Mouse (Mus musculus) urinary bladder, postnatal 4 days (tissue): Measurements from ENCODE around the gene Enpep.

Source experiments
- DNase-seq, 2 experiments: peaks; one replicate each; pipeline ENCODE4 v3.0.0; 2021 to 2022; ENCODE audit warnings: low spot score in 2 of 2

Enpep gene

DNA sequence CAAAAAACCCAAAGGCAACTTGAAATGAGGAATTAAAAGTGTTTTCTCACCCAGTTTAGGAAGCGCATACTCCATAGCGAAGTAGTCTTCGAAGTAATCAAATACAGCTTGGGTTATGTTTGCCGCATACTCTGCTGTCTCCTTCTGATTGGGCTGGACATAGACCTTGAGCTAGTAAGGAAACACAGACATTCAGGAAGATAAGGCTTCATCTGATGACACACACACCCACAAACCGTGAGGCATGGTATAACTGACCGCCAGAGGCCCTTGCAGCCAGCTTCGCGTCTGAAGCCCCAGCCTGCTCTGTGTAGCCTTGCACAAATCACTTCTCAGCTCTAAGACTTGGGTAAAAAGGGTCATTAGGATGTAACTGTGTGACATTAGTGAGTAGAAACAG lies 20.0 kb downstream of the Enpep start:
- DNase-seq, result no peak

DNA sequence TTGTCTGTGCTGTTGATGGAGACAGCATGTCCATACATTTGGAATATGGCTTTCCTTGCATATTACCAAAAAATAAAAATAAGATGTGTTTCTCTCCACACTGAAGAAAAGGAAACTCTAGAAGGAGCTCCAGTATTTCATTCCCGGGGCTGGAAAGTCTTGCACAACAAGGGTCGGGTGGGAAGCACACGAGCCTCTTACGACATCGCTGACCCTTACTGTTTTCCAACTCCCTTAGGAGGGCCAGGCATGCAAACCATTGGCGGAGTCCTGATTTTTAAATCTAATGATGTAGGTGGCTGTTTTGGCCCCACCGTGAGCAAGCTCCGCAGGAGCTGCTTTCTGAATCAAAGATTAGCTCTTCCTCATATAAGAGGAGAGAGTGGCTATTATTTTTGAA lies 20.6 kb downstream of the Enpep start:
- no peak for DNase-seq

DNA sequence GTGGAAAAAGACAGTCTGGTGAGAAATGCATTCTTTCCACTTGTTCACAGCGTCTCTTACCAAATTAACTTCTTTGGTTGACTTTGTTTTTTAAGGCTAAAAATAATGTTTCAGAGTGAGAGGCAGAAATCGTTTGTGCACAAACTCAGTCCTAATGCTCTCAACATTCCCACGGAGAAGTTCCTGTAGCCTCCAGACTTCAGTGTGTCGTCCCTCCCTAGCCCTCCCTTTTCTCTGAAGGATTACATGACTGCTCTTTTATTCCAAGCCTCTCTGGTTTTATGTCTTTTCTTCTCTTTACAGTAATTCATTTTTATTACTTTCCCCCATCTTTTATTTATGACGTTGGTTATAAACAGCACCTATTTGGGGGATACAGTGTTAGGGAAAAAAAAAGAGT lies 22.6 kb downstream of the Enpep start:
- DNase-seq, result no peak

DNA sequence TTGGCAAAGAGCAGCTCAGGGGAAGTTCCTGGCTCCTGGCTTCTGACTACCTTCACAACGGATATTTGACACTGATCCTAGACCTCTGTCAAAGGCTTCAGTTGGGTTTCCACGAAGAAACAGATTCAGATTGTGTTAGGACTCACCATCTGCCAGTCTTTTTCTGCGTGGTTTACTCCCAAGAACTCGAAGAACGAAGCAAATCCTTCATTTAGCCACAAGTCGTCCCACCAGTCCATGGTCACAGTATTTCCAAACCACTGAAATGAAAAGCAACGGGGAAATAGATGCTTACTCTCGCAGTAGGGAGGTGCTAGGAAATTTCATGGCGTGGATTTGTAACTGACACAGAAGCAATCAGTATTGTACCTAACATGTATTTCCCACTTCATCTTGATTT lies 23.6 kb downstream of the Enpep start:
- DNase-seq, result no peak

DNA sequence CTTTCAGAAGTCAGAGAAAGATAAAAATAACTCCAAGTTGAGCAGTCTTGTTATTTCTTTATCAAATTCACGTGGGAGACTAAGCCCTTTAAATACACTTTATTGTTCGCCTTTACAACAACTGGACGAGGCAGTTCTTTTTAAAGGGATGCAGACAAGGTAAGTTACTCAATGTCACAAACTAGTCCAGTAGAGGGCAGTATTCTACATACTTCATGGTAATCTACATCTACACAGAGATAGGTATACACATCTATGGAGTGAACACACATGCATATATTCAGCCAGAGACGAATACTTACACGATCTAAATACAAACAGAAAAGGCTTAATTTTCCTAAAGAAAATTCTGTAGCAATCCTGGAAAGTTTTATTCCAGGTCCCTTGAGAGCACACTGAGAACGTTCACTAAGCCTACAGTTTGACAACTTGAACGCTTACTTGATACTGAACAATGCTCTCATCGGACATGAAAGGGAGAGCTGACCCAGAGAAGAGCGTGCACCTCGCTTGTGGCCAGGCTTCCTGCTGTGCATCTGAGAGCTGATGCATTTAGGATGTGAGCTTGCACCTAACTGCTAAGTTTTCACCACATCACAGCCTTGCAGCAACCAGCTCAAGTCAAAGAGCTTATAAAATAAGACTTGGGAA lies 24.3 kb downstream of the Enpep start:
- DNase-seq, result no peak

DNA sequence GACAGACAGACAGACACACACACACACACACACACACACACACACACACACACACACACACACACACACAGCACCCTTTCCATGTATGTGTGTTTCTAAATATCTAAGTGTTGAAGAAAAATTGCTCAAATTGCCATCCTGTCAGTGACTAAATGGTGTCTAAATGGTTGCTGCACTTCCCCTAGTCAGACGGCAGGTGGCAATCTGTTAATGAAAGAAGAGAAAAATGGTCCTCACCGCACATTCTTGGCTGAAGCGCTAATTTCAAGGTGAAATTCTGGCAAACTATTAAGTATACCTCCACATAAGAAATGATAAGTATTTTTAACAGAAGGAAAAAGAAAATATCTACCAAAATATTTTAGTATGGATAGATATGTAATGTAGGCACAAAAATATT lies 28.6 kb downstream of the Enpep start:
- no peak for DNase-seq

DNA sequence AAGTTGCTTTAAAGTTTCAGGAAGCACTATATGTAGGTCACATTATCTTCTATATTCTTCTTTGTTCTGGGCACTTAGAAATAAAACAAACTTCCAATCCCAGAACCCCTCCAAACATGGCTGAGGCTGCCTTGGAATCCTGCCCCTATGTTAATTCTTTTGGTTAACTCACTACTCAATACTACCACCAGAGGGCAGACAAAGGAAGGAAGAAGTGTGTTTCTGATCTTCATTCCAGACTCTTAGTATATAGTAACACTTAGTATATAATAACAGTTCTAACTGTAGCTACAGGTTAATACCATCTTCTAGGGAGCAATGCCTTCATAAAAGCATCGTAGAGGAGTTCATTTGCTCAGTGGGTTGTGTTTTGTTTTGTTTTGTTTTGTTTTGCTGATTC lies 32.6 kb downstream of the Enpep start:
- no peak for DNase-seq

DNA sequence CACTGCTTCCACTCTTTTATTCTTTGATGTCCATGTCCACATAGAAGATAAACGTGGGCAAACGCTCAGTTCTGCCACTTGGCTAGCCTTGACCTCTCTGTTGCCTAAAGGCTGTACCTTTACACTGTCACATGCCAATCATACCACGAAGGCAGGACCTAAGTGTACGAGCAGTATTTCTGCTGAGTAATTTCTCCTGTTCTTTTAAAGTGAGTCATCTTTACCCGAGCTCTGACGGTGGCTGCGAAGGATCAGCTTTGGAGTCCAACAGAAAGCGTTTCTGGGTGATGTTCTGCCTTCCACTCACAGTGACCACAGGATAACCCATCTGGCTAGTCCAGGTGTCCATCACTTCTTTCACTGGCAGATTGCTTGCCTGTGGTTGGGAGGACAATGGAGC lies 33.9 kb downstream of the Enpep start:
- DNase-seq, result no peak

DNA sequence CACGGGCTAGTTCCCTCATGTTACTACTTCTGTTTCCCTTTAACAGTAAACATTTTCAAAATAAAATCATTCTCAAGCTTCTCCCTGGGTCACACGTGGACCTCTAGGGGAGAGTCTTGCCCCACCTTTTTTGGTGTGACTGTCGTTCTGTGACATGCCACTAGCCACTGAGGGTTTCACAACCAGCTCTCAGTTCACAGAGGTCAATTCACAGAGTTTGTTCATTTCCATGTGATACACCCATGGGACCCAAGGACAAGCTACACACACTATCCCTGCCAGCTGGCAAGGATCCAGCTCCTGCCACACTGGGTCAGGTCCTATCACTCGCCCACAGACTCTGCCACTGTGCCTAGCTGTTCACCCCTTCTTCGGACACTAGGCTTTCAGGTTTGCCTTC lies 35.5 kb downstream of the Enpep start:
- no peak for DNase-seq

DNA sequence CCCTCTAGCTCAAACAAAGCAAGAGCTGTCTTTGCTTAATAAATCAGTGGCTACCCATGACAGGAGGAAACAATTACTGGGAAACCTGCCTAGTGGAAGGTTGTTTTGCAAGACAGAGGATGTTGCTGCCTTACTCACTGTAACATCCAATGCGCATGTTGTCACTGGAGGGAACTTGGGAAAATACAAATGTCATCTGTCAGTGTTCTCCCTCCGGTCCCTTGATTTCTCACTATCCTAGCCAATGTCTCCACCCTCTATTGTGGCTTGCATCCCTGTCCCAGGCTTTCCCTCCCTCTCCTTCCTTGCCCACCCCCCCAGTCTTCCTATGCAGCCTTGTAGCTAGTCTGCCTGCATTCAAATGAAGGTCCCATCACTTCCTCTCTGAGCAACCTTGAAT lies 36.6 kb downstream of the Enpep start:
- DNase-seq, result no peak

DNA sequence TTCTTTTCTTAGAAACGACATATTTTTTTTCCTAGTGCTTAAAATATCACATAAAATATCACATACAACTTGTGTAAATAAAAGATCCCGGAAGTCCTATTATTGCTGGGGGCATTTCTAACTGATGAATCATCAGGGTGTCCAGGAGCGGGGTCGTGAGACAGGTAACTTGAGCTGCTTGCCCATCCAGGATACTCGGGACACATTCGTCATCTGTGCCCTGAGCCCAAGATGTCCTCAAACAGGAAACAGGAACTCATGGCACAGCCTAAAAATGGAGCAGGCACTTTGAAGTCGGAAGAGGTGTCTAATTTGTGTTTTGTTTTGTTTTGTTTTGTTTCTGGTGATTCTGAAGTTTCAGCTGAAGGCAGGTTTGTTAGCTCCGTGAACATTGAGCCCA lies 43.0 kb downstream of the Enpep start:
- DNase-seq, result no peak

DNA sequence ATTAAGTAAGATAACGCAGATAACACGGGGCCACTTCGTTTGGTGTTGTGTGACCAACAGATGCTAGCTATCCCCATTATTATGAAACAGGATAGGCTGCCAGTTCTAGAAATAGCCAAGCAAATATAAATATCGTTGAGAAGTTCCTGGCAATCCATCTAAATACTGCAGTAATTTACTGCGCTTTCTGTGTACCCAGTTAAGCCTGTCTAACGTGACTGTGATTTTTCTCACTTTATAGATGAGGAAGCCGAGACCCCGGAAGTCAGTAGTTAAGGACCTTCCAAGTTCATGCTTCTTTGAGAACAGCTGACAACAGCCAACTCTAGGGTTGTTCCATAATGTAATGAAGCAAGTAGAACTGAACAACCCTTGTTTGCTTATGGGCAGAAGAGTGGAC lies 45.4 kb downstream of the Enpep start:
- DNase-seq, result no peak

DNA sequence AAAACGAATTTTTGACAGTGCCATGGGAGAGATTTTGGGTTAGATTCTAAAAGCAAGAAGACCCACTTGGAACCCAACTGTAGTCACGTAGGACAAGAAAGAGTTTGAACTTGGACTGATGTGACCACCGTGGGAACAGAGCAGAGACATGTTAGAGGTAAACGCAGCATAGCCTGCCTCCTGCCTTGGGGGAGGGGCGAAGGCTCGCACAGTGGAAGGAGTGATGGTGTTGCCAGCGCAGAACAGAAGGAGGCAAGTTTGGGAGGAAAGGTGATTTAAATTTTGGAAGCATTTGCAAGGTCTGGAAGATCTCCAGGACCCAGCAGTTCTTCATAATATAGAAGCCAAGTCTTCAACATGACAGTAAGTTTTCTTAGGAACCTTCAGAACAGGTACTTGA lies 46.1 kb downstream of the Enpep start:
- DNase-seq, result no peak

DNA sequence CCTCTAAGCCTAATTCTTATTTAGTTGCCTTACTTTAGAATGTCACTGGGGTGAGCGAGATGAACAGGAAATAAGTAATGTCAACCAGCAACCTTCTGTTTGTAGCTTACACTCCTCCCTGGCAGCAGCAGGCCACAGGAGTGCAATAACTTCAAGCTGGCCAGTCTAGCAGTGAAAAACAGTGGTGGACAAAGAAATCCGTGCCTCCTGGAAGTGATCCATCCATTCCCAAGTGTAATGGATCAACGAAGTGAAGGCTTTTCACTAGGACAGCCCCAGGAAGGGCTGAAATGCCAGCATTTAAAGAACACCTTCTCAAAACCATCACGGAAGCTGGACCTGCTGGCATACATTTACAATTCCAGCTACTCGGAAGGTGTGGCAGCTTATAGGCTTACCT lies 48.2 kb downstream of the Enpep start:
- DNase-seq, result no peak

DNA sequence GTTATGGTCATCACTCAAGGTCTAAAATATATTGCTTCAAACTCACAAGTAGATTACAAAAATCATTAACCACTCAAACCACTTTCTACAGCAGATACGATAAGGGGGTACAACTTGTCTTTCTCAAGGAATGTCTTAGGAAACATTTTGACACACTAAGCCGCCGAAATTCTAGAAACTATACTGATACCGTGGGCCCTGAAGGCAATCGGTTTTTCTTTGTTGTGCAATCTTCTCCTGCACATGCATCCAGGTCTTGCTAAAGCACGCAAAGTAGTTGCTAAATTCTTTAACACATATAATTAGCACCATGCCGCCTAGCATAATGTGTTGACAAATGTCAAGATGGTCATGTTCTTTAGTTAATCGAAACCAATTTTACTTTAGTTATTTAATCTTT lies 53.1 kb downstream of the Enpep start:
- no peak for DNase-seq

DNA sequence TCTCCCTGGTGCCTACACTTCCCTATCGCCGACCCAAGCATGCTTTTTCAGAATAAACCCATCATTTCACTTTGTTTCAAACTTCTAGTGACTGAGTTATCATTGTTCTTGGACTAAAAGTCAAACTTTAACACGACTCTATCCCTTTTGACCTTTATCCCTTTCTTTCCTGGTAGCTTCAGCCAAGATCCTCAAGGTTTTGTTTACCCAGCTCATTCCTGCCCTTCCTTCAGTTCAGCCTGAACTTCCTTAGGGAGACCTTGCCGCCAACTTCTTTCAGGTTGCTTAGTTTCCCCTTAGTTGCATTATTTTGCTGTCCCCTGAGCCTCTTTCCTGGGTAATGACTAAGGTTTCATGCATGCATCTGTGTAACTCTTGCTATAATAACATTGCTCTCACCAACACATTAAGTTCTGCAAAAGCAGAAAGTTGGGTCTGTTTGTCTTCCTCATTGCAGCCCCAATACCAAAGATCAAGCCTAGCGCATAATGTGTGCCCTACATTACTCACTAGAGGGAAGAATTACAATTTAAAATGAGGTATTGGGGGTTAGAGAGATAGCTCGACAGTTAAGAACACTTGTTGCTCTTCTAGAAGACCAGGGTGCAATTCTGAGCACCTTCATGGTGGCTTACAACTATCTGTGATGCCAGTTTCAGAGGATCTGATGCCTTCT lies 59.2 kb downstream of the Enpep start:
- no peak for DNase-seq

DNA sequence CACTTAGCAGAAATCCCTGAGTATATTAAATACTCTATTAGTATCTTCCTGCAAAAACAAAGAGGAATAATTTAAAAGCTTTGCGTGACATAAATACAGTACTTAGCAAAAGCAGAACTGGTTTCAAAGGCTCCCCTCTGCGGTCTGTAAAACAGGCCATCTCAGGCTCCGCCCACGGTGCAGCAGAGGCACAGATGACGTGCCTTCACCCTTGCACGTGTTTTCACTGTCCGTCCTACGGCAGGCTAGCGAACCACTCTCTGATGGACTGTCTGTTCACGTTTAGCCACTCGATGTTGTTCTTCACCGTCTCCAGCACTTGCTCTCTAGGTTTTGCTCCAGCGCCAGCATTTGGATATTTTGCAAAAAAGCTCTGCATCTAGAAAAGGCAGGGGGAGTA lies 62.5 kb downstream of the Enpep start:
- DNase-seq, result no peak

DNA sequence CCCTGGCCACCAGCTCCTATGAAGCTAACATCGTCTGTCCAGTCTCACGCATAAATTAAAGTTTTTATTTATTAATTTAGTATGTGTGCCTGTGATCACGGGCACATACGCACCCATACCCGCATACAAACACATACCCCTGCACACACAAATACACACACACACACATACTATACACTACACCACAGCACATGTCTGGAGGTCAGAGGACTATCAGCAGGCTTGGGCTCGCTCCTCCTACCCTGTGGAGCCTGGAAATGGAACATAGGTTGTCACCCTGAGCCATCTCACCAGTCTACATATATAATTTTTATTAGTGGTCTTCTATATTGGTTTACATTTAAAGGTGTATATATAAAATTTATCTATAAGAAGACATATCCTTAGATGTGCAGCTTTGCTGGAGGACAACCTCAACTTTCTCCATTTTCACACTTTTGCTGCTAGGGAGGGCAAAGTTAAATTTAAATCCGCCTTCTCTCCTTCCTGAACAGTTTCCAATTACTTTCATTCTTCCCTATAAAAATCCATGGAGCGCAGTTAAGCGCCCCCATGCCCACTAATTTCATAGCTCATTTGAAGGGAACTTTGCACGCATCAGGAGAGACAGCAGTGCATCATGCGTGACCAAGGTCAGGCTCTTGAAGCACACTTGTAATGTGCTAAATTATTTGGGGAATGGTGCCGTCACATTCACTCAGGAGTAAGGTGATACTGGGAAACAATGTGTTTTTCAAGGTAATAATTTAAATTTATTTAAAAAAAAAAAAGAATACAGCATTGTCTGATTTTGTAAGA lies 63.4 kb downstream of the Enpep start:
- DNase-seq, result no peak

DNA sequence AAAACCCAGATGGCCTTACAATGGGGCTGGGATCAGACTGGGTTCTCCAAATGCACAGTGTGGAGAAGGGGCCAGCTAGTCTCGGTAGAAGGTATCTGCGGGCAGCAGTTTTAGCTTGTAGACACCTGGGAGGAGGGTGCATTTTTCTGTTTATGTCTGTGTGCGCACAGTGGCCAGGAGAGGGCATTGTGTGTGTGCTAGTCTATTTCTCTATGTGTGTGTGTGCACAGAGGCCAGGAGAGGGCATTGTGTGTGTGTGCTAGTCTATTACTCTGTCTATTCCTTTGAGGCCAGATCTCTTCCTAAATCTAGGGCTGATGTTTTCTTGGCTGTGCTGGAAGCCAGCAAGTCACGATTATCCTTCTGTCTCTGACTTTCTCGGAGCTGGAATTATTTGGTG lies 74.0 kb downstream of the Enpep start:
- no peak for DNase-seq

DNA sequence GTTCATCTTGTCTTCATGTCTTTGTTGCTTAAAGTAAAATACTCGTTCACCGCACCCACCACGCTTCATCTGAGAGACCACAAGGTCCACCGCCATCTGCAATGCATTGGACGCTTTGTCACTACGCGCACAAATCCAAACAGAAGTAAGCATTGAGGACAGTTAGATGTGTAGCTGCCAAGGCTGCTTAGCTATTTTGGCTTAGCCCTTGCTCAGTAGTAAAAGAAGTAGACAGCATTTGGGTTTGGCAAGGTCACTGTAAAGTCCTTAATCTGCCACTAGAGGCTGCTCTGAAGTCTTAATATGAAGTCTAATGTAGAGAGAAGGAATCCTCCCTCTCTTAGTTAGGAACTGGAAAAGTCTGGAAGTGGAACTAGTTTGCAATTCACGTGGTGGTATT lies 75.8 kb downstream of the Enpep start:
- no peak for DNase-seq

DNA sequence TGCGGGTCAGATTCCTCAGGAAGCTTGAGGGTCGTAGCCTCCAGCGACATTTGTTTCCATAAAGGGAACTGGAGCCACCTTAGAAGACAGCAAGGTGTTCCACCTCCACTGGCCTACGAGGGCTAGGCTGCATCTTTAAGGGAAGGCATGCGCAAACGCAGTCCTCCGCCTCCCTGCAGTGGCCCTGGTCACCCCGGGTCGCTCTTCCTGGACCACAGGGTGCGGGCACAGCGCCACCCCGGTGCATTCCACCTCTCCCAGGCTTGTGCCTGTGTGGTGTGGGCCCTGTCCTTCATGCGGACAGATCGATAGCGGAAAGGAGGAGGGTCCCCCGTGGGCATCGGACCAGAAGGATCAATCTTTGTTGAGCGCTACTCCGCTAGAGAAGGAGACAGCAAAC lies 76.2 kb downstream of the Enpep start:
- DNase-seq, result no peak

DNA sequence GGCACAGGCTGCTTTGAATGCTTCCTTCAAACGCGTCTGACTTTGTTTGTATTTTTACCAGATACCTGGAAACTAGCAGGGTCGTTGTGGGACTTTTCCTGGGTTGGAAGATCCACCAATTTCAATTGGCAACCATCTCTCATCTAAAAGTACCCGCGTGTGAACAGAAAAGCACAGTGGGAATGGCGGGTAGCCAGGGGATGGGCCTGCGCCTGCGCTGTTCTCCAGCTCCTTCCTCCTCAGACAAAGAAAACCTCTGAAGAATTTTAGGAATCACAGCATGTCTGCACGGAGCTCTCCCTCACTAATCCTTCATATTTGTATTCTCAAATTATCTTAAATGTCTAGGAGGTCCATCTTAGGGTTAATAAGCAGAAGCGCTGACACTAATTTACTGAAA lies 78.3 kb downstream of the Enpep start:
- DNase-seq, result no peak

DNA sequence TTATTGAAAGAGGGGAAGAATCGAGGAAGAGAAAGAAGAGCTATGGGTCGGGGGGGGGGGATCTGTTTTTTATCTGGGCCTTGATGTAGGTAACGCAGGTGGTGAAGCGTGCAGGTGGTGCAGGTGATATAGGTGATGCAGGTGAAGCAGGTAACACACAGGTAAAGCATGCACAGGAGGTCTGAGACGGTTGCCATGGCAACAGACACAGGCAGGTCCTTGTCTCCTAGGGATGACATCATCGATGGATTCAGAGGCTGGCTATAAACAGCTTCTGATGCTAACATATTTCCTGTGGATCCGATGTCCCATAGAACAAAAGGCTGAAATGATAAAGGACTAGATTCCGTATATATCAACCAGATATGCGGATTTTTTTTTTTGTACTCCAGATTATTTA lies 81.5 kb downstream of the Enpep start:
- DNase-seq, result no peak
